Mouse (Mus musculus) c-Kit-positive CD71-positive TER-119-negative erythroid progenitor cells, embryonic 14.5 days (primary cell): Measurements from ENCODE around the gene Ccdc12.

Experiments
- DNase-seq: peaks from one replicate; pipeline ENCODE4 v3.0.0-alpha.2; 2013; ENCODE audit warnings: low read depth

Ccdc12 gene

DNA sequence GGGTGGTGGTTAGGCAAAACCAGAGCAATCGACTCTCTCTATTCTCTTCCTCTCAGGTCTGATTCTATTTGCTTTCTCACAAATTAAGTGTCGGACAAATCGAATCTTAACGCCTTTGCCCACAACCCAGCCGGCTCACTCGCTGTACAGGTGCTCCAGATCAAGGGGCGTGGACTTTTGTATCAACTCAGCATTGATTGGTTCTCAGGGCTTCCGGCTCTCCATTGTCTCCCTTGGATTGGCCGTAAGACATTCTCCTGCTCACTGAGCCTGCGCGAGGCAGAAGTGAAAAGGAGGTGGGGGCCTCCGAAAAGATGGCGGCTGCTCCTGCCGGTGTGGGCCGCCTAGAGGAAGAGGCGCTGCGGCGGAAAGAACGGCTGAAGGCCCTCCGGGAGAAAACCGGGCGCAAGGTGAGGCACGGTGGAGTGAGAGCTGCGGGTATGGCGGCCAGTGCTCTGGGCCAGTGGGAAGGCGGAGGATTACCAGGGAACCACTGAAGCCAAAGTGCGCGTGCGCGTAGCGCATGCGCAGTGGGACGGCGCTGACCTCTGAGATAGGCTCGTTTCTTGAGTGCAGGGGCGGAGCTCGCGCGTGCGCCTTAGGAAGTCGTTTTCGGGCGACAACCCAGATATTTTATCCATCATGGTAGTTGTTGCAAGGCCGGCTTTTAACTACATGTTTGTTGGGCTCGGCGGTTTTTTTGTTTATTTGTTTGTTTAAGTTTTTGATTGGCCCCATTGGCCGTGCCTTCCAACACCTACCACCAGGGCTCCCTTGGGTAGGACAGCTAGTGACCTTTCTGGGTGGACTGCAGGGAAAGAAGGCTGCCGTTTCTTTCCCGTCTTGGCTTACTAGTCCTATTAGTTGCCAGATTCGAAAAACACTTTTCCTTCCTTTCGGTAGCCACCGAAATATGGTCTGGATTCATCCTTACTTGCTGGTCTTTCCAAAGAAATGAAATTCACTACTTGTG is at the start of gene Ccdc12:
TSS of gene Ccdc12 (plus strand) at position 255 of the 973 bp plus-strand sequence.
- DNase-seq, result peak; percentile 93

DNA sequence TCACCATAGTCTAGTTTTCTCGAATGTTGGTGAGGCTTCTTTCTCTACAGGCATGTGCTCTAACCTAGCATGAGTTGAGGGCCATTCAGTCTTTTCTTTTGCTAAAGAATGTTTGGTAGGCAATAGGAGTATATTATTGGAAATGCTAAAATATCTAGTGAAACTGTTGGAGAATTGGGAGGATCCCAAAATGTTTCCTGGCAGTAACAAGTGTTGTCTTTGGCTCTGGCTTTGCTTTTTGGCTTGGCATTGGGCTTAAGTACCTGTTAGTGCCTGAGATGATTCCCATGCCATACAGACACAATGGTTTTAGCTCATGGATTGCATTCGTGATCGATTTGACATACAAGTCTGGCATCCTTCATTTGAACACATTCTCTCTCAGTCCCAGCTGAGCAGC is 44.8 kb upstream of the Ccdc12 start:
- DNase-seq, result no peak

DNA sequence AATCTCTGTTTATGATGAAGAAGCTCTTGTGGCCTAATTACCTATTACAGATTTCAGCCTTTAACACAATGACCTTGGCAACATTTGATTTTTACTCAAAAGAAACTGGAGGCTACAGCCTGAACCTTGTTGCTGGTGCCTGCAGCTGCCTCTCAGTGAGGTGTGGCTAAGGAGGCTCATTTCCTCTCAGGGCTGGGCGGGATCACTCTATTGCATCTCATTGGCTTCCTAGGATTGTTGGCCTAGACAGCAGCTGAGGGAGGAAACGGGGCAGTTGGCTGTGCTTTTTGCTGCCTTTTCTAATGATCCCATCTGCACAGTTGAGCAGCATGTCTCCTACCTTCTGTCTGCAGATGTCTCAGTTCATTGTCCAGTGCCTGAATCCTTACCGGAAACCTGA is 39.2 kb upstream of the Ccdc12 start:
- DNase-seq, result no peak

DNA sequence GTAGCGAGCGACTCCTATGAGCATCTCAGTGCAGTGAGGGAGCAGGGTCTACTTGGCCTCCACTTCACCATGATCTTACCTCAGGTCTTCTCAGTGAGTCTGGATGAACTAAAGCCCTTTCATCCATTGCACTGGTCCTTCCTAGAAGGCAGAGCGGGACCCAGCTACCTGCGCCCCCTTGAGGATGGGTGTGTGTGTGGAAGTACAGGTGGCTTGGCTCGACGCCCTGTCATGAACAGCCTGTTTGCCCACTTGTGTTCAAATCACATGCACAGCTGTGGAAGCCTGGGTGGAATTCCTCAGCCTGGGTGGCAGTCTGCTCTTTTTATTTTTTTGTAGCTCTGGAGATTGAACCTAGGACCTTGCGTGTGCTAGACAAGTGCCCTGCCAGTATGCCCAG is 36.1 kb upstream of the Ccdc12 start:
- no peak for DNase-seq

DNA sequence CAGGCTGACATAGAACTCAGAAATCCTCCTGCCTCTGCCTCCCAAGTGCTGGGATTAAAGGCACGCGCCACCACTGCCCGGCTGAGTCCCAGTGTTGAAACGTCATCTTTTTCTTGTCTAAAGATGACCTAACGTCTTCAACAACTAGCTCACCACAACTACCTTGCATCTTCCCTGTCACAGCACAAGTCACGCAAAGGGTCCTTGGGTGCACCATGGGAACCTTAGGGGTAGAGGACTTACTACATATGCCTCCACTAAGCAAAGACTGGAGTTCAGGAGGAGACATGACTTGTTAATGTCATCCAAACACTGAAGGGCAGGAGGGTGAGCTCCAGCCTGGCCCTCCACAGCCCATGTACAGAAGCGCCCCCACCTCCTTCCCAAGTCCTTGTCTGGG is 35.6 kb upstream of the Ccdc12 start:
- no peak for DNase-seq

DNA sequence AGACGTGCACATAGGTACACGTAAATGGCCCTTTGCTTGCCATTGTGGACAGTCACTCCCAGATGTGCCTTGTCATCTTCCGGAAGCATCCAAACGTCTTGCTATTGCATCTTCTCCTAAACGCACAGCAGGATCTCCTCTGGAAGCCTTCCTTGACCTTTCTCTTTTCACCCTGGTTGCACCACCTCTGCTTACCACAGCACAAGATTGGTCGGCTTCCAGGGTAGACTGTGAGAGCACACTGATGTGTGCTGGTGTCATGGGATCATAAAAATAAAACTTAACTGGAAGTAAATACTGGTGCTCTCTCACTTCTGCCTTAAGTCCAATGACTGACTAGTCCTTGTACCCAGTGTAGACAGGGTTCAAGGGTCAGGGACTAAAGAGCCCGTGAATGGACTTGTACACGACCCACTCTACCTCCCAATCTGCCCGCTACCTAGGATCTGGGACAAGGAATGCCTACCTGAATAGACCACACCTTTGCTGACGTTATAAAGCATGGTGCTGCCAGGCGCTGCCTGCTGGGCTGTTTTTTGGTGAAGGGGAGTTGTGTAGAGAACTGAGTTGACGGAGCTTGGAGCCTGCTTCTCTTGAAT is 33.6 kb upstream of the Ccdc12 start:
- no peak for DNase-seq

DNA sequence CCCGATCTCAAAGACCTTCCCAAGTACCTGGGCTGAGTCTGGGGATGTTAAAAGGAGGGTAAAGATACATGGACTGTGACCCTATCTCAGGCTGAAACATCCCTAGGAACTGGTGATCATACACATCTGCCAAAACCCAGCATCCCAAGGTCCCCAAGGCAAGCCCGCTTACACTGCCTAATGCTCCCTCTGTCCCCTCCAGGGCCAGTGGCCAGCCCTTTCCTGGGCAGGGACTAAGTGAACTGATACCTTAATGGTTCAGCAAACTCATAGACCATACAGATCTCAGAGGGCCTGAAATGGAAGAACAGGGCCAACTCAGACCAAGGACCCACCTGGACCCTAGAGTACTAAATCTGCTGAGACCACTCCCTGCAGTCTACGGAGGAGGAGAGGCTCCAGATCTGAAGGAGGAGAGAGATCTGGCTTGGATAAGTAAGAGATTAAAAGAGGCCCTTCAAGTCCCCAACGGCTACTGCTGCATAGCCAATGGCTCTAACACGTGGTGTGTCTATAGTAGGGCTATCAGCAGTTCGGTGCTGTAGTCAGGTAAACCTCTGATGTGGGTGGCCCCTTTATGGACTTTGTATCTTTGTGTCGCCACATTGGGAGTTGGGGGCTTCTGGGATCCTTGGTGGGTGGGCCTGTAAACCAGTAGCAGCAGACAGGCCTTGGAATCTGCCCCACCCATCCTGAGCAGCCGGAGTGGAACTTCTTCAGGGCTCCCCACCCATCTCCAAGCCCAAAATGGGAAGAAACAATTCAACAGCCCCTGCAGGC is 32.7 kb upstream of the Ccdc12 start:
- DNase-seq, result no peak

DNA sequence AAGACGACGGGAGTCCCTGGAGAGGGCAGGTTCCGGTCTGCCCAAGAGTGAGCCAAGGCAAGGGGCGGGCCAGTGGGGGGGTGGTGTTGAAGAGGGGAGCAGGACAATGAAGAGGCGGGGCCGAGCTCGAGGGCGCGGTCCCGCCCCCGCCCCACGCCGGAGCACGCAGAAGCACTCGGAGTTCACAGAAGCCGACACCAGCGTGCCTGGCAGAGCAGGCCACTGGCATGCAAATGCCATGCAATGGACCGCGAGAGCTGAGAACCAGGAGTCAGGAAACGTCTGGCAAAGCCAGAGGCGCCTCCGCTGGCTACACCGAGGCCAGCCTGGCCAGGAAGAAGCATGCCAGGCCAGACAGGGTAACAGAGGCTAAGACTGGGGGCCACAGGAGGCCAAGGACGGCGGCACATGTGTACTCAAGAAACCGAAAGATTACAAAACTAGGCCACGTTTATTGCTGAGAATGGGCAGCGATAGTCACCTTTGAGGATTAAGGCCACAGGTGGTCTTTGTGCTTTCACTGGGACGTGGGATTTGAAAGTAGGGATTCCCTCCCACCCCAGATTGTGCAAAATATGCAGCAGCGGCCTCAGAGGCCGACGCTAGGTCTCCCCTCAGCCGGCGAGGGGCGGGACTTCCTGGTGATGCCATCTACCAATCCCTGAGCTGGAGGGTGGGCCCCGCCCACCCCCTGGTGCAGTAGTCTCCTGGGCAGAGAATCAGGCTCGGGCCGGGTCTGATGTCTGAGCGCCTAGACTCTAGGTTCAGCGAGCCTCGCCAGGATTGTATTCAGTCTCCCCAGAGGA is 31.7 kb upstream of the Ccdc12 start, which contains the start of gene Nradd:
TSS of gene Nradd (minus strand) at position 92 of the 806 bp plus-strand sequence.
- peak; percentile 82 for DNase-seq

DNA sequence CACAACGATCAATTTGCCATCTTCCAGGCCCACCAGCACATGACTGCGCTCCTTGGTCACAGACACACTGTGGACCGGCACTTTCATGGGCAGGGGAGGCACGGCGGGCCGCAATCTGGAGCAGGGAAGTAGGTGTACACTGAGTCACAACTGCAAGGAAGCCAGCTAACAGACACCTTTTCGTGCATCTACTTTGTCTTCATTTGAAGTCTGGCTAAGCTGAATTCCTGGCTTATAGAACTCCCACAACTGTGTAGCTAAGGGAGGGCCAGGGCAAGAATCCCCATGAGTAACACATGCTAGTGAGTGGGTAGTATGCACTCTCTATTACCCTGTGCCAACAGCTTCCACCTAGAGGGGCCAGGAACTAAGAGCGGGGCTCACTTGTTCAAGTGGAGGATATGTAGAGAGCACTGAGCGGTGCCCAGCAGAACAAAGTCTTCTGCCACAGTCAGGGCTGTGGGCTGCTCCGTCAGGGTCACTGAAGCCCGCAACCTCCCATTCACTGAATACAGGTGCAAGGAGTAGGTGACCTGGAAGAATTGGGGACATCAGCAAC is 30.9 kb upstream of the Ccdc12 start:
- DNase-seq, result no peak

DNA sequence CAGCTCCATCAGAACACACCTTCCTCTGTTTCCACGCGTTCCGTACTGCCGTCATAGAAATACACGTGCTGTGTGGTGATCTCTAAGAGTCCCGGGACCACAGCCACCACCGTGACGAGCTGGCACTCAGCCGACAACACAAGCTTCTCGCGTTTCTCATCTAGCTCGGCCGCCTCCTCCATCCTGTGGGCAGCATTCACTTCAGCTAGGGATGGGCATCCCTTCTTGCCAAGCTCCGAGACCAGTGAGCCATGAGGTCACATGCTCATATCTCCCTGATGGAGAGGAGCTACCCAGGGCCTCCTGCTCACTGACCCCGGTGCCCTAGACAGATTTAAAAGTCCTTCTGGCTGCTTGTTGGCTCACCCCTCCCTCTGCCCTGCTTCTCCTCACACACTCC is 26.1 kb upstream of the Ccdc12 start:
- no peak for DNase-seq

DNA sequence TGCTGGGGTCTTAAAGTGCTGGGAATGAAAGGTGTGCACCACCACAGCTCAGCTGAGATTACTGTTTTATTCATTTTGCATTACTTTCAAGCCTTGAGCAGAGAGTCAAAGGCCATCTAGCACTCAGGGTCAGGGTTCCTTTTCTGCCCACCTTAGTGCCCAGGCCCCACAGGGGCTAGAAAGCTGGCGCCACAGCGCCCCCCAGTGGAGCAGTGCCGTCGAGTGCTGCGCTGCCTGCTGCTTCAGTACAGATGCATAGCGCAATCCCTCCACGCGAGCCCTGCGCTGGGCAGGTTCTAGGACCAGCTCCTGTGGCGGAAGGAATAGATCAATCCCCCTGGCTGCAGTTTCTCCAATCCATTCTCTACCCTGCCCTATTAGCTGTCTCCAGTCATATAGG is 25.1 kb upstream of the Ccdc12 start:
- no peak for DNase-seq

DNA sequence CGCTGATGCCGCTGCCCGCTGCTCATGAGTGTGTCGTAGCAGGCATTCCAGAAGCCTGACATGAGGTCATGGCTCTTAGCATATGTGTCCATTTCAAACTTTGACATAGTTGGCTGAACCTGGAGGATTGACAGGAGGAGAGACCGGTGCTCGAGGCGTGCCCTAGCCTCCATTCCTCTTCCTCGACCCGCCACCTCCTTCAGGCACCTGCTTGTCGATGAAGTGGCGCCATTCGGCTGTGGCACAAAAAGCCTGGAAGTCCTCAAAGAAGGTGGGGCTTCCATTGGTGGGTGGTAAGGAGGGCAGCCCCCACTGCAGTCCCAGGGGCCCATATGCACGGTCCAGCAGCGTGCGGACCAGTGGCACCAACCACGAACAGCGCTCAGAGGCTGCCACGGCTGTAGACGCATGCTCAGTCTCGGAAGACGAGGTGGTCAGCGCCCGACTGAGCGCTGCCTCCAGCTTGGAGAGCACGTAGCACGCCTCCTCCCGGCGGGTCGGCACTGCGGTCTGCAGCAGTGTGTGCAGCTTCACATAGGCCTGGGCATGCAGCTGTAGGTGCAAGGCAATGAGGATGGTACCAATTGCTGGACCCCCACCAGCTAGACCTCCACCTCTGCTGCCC is 24.5 kb upstream of the Ccdc12 start:
- DNase-seq, result no peak

DNA sequence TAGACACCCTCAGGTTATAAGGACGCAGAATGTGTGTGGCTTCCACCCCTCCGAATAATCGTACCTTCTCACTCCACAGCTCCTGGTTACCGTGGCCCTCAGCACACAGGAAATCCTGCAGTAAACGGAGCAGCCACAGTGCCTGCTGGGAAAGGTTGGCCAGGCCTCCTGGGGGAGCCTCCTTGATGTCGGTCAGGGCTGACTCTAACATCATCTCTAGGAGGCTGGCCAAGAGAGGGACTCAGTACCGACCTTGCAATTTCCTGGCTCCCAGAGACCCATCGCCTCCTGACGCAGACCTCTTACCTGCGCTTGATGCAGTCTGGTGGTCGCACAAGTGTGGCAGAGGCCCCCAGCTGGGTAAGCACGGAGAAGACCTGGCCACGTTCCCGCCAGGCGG is 23.6 kb upstream of the Ccdc12 start:
- DNase-seq, result no peak

DNA sequence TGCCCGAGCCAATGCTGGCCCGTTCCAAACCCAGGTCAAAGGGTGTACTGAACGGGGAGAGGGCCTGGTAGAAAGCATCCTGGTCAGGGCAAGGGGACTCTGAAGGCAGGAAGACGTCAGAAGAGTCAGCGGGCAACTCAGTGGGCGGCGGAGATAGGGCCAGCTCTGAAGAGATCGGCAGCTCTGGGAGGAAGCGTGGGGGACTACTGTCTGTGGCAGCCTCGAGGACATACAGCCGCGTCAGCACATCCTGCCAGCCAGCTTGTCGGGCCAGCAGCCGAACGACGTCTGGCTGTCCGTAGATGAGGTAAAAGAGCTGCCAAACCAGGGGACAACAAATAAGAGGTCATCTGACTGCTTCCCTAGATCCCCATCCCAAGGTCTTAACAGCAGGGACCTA is 22.4 kb upstream of the Ccdc12 start:
- DNase-seq, result no peak

DNA sequence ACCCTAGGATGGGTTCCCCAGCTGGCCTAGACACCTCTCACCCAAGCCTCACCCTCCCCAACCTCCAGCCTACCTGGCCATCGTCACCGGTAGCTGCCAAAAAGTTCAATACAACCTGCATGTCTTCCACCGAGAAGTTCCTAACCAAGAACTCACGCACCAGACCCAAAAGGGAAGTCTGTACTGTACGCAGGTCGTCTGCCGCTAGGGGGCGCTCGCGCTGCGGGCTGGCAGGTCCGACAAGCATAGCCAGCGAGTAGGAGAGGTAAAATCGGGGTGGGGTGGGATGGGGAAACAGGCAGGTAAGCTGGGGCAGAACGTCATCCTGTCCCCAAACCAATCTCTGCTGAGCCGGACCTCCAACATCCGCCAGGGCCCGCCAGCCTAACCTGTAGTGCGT is 21.1 kb upstream of the Ccdc12 start:
- peak; percentile 63 for DNase-seq

DNA sequence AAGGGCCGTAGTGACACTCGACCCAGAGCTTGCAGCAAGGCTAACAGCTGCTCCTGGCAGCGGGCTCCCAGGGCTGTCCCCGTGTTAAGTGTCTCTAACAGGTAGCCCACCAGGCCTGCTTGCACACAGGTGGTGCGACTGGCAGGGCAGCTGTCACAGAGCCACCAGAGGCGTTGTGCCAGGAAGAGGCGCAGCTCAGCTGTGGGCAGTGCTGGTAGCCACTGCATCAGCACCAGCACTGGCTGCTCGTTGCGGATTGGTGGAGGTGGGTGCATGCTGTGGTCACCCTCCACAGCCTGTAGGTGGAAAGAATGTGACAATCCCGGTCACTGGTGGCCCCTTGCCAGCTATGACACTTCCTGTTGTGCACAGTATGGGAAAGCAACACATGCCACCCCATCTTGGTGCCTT is 17.7 kb upstream of the Ccdc12 start:
- DNase-seq, result no peak

DNA sequence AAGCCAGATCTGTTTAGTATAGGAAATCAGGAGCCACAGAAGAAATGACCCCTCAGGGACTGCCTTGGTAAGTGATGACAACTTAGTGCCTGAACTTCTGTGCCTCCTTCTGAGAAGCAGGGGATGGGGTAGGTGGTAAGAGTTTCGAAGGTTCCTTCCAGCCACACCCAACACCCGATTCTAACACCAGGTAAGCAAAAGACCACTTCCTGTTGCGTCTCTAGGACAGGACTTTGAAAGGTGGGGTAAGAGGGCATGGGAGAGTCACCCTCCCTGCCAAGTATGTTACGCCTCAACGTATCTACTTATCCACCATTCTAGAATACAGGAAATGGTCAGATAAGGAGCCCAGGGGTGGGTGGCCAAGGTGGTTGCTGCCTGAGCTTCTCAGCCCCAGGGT is 15.3 kb upstream of the Ccdc12 start:
- DNase-seq, result no peak

DNA sequence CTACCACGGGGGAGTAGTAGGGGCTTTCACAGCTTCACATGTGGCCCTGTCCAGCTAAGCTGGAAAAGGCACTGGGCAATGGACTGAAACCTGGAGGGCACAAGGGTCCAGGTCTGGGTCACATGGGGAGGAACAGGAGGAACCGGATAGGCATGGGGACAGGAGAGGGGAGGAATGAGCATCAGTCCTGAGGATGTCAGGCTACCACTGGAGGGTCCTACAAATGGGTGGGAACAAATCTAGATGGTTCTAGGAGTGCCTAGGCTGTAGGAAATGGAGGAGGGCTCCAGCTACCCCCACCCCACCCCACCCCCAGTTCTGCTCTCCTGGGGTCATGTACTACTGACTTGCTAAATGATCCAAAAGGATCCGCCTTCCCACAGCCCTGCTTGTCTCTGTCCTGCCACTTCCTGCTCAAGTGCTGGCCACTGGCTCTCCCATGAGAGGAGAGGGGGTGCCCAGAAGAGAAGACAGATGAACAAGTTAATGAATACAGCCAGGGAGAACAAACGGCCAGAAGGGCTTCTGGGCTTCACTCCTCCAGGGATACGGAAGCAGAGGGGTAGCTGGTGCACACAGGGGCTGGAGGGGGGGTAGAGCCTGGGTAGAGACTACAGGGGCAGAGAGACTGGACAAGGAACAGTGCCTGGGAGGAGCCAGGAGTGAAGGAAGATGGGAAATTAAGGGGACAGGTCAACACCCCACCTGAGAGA is 13.3 kb upstream of the Ccdc12 start:
- DNase-seq, result no peak

DNA sequence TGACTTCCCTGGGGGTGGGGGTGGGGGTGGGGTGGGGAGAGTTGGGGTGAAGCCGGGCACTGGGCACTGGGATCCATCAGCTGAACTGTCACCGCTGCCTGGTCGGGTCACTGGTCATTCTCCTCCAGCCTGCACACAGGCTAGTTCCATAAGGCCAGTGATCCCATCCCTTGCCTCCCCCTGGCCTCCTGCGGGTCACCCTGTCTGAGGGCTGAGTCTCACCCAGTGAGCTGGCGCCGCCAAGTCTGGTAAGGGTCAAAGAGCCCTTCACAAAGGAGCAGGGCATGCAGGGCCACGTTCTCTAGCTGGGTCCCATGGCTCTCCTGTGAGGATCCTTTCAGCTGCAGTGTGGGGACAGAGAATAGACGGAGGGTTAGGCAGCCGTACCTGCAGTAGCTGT is 12.5 kb upstream of the Ccdc12 start:
- DNase-seq, result no peak

DNA sequence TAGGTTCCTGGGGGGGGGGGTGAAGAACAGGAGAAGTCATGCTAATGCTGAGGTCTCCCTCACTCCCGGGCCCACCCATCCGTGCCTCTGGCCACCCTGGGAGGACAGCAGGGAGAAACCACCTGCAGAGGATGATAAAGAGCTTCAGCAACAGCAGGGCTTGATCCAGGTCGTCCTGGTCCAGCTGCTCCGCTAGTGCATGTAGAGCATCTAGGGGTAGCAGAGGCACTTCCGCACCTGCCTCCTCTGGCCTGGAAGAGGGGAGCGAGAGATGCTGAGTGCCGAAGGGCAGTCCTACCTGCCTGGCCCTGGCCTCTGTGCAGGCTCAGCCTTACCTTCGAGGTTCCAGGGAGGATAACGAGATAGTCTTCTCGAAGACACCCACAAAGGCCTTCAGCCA is 12.0 kb upstream of the Ccdc12 start:
- no peak for DNase-seq
